Mouse (Mus musculus): ENCODE data around the gene Tiam2.

Gene Tiam2

GRCm38 (mm10) chr17:3452571-3453311 is 126.4 kb downstream of the Tiam2 start:
- no peak for DNase-seq (ENCODE audit: low read depth, low spot score)

- no peak for DNase-seq (ENCODE audit: low read depth, low spot score)
These were observed 127.6 kb downstream of the Tiam2 start for GRCm38 (mm10) chr17:3453946-3454345.

- no peak for DNase-seq (ENCODE audit: low read depth, low spot score)
These were observed 128.5 kb downstream of the Tiam2 start for GRCm38 (mm10) chr17:3454850-3455249.

- no peak for DNase-seq (ENCODE audit: low read depth, low spot score)
These were observed 131.7 kb downstream of the Tiam2 start for GRCm38 (mm10) chr17:3457914-3458681.

- DNase-seq (ENCODE audit: low read depth, low spot score): no peak
These were observed 139.5 kb downstream of the Tiam2 start for GRCm38 (mm10) chr17:3465861-3466260.

- DNase-seq (ENCODE audit: low read depth, low spot score): no peak
These were observed 140.3 kb downstream of the Tiam2 start for GRCm38 (mm10) chr17:3466681-3467080.

GRCm38 (mm10) chr17:3467636-3468324 is 141.4 kb downstream of the Tiam2 start:
- DNase-seq (ENCODE audit: low read depth, low spot score): no peak

- no peak for DNase-seq (ENCODE audit: low read depth, low spot score)
These were observed 145.6 kb downstream of the Tiam2 start for GRCm38 (mm10) chr17:3472018-3472417.

- DNase-seq (ENCODE audit: low read depth, low spot score): no peak
These were observed 150.2 kb downstream of the Tiam2 start for GRCm38 (mm10) chr17:3476546-3476945.

- DNase-seq (ENCODE audit: low read depth, low spot score): no peak
These were observed 155.5 kb downstream of the Tiam2 start for GRCm38 (mm10) chr17:3481576-3482575.

GRCm38 (mm10) chr17:3483091-3483490 is 156.7 kb downstream of the Tiam2 start:
- DNase-seq (ENCODE audit: low read depth, low spot score): no peak

- no peak for DNase-seq (ENCODE audit: low read depth, low spot score)
These were observed 159.5 kb downstream of the Tiam2 start for GRCm38 (mm10) chr17:3485851-3486250.

GRCm38 (mm10) chr17:3487211-3487610 is 160.8 kb downstream of the Tiam2 start:
- no peak for DNase-seq (ENCODE audit: low read depth, low spot score)

- no peak for DNase-seq (ENCODE audit: low read depth, low spot score)
These were observed 161.6 kb downstream of the Tiam2 start for GRCm38 (mm10) chr17:3487721-3488601.

- no peak for DNase-seq (ENCODE audit: low read depth, low spot score)
These were observed 164.0 kb downstream of the Tiam2 start for GRCm38 (mm10) chr17:3490216-3490895.

GRCm38 (mm10) chr17:3491065-3491464 is 164.7 kb downstream of the Tiam2 start:
- no peak for DNase-seq (ENCODE audit: low read depth, low spot score)

- DNase-seq (ENCODE audit: low read depth, low spot score): no peak
These were observed 165.3 kb downstream of the Tiam2 start for GRCm38 (mm10) chr17:3491667-3492066.

- no peak for DNase-seq (ENCODE audit: low read depth, low spot score)
These were observed 169.2 kb downstream of the Tiam2 start for GRCm38 (mm10) chr17:3495576-3495975.

- no peak for DNase-seq (ENCODE audit: low read depth, low spot score)
These were observed 169.7 kb downstream of the Tiam2 start for GRCm38 (mm10) chr17:3496080-3496479.

GRCm38 (mm10) chr17:3498086-3498485 is 171.7 kb downstream of the Tiam2 start:
- no peak for DNase-seq (ENCODE audit: low read depth, low spot score)

Data from retina, adult 2 months (tissue).